Mouse (Mus musculus): ENCODE data around the gene Avpr1b.

Avpr1b gene

GRCm38 (mm10) chr1:131598905-131599304, at the start of gene Avpr1b:
Gene Avpr1b (plus strand): TSS chr1:131599239.
- no peak for DNase-seq

- DNase-seq, result no peak
Observed at GRCm38 (mm10) chr1:131551956-131552355, 47.1 kb upstream of the Avpr1b start.

DNA sequence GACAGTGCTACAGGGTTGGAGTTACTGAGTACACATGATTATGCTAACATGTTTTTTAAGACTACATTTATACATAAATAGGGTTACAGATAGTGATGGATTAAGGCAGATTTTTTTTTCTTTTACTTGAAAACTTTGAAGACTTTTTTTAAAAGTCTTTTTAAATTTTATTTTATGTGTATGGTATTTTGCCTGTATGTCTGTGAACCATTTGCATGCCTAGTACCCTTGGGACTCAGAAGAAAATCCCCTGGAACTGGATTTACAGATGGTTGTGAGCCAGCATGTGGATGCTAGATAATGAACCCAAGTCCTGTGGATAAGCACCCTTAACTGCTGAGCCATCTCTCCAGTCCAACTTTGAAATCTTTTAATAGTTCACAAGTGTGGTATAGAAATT, 45.6 kb upstream of the Avpr1b start:
- DNase-seq, result no peak

- peak; percentile 83 for DNase-seq
Observed at GRCm38 (mm10) chr1:131555042-131555812, 43.8 kb upstream of the Avpr1b start.

DNA sequence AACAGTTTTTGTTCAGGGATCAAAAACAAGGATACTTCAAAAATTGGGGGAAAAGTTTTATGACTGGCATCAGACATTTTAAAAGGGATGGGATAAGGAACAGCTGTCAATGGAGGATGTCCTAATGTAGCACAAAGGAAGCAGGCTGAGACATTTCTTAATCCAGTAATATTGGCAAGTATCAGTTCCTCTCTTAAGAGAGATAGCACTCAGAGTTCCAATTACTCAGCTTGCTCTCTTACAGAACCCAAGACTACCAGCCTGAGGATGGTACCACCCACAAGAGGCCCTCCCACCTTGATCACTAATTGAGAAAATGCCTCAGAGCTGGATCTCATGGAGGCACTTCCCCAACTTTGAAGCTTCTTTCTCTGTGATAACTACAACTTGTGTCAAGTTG, 38.5 kb upstream of the Avpr1b start:
- no peak for DNase-seq

DNA sequence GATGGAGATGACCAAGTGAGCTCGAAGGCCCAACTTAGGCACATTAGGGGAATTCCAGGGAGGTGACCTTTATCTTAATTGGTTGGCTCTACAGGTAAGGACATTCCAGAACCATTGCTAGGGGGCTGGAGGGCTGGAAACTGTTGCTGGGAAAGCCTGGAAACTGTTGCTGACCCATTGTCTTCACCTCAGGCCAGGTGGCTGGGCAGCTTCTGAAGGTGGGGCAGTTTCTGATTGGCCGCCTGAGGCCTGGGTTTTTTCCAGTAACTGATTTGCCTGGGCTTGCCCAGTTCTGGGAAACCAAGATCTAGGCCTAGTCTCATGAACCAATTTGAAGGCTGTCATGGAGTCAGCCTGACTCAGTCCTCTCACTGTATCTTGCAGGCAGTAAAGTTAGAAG, 37.0 kb upstream of the Avpr1b start:
- DNase-seq, result no peak

DNA sequence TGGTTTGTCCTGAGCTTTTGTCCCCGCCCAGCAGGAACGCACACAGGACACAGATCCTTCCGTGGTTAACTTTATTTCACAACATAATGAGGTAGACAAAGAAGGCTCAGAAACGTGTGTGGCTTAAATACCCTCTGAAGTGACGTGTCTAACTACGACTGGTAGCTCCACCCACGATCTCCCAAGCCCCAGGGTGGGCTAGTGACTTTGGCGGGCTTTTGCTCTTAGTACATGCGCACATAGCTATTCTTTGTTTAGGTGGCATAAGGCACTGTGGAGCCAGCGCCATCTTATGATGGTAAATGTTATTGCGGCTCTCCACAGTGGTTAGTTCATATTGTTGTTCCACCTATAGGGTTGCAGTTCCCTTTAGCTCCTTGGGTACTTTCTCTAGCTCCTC, 33.0 kb upstream of the Avpr1b start:
- DNase-seq, result peak; percentile 73

DNA sequence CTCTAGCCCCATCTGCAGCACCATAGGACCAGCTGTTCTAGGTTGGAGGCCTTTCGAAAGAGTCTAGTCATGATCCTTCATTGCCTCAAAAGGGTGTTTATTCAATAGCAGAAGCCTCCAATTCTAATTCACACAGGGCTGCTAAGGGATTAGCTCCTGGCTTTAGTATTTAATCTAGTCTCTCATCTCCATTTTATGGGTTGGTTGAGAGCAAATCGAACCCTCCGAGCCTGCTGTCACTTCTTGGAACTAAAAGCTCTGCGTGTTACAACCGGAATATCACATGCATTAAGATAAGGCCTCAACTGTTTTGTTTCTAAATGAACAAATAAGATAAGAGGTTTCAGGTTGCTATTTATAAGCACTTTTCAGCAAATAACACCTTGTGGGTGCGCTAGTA, 29.3 kb upstream of the Avpr1b start:
- no peak for DNase-seq

DNA sequence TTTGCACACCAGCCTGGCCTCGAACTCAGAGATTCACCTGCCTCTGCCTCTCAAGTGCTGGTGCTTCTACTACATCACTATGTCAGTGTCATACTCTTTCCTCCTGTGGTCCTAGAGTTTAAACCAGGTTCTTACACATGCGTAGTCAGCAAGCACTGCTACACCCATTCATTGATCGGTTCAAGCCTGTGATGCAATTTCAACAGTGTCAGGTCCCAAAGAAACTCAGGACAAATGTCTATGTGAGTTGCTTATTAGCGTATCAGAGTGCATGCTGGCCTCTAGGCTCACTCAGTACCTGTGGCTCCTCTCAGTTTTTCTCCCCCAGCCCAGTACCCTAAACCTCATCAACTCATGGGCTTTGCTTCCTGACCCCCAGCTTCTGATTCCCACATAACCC, 28.6 kb upstream of the Avpr1b start:
- no peak for DNase-seq

DNA sequence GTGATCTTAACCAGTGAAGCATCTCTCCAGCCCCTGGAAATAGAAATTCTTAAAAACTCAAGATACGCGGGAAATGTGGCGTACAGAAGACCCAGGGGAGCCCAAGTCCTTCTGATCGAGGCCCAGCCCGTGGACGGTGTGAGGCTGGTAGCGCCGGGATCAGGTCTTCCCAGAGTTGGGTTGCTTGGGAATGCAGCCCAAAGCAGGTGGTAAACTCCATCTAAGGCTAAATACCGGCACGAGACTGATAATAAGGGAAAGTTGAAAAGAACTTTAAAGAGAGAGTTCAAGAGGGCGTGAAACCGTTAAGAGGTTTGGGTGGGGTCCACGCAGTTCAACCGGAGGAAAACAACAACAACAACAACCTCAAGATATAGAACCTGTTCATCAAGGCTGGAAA, 25.3 kb upstream of the Avpr1b start:
- DNase-seq, result peak; percentile 16

DNA sequence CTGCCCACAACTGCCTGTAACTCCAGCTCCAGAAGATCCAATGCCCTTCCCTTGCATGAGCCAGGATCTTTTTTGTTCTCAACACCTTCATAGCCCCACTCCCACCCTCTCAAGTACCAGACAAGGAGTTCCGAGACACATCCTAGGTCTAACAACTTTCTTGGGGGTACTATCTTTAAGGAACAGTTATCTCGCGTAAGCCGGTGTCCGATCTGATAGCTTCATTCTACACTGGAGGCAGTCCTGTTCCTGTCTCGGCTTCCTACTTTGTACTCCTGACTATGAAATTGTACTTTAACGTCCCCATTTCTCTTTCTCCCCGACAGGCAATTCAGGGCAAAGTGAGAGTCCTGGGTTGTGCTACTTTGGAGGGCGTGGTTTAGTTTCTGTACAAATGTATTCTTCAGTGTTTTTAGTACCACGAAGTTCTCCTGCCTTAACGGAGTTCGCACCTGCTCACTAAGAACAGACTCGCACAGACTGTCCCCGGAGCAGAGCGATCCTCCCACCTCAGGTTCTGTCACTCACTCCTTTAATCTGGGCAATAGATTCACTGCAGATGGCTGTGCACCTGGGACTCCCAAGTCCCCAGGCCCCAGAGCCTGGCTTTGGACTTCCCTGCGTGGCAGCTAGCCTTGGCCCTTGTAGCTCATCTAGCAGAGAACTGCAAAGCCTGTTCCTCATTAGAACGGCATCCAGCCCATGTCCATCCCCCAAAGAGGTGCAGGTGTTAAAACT, 19.9 kb upstream of the Avpr1b start:
- DNase-seq, result peak; percentile 25

DNA sequence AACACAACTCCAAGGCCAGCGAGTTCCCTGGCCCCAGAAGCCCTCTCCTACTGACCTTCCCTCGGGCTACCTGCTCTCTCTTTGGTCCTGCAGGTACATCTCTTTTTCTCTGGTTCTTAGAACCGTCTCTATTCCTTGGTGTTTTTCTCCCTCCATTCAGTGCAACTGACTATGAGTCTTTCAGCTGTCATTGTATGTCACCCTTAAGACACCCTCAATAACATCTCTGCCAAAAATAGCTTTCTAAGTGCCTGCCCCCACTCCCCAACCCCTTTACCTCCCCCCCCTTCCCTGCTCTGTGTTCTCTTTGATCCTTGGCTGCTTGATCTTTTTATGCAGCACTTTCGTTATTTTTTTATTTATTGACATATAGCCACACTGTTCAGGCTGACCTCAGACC, 18.6 kb upstream of the Avpr1b start:
- no peak for DNase-seq

GRCm38 (mm10) chr1:131583598-131583997, 15.4 kb upstream of the Avpr1b start:
- no peak for DNase-seq

GRCm38 (mm10) chr1:131586836-131587235, 12.2 kb upstream of the Avpr1b start:
- no peak for DNase-seq

DNA sequence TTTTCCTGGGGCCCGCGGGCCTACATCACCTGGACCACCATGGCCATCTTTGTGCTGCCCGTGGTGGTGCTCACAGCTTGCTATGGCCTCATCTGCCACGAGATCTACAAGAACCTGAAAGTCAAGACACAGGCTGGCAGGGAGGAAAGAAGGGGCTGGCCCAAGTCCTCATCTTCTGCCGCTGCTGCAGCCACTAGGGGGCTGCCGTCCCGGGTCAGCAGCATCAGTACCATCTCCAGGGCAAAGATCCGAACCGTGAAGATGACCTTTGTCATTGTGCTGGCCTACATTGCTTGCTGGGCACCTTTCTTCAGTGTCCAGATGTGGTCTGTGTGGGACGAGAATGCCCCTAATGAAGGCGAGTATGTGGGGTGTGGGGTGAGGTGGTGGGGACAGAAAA, 1.3 kb downstream of the Avpr1b start:
- peak; percentile 24 for DNase-seq

- no peak for DNase-seq
Observed at GRCm38 (mm10) chr1:131606719-131607118, 7.7 kb downstream of the Avpr1b start.

DNA sequence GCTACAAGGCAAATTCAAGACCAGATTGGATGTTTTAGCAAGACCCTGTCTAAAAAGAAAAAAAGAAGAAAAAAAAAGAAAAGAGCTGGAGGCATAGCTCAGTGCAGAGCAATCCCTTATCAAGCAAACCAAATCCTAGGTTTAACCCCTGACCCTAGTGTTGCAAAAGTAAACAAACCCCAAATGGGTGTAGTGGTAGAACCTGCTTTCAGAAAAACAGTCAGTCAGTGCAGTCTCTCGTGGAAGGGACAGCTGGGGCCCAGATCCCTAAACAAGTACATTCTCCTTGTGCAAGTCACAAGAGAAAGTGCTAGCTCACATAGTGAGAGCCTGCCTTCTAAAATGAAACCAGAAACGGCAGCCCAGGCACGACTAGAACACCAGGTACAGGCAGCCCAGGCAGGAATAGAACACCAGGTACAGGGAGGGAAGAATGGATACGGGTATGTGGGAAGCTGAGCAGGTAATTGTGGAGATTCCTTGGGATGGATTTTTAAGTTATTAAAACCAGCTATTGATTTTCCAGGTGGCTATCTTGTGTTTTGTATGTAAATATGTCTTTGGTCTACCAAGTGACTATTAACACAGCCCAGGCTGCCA, 13.6 kb downstream of the Avpr1b start:
- DNase-seq, result peak; percentile 21

- DNase-seq, result peak; percentile 88
Observed at GRCm38 (mm10) chr1:131613361-131614133, 14.5 kb downstream of the Avpr1b start.

DNA sequence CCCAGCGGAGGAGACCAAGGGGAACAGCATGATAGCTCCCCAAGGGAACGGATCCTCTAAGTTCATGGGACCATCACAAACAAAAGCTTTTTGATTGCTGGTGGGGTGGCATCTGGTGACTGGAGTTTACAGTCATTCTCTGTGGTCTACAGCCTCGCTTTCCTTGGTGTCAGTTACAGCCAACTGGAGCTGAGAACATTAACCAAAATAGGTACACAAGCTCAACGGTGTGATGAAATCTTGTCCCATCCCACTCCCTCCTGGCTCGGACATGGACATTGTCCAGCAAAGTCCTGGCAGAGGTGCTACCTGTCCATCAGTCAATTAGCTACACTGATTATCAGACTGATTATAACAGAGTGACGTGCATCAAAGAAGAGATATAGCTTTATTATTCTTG, 15.6 kb downstream of the Avpr1b start:
- no peak for DNase-seq

GRCm38 (mm10) chr1:131616131-131616530, 17.1 kb downstream of the Avpr1b start:
- DNase-seq, result no peak

DNA sequence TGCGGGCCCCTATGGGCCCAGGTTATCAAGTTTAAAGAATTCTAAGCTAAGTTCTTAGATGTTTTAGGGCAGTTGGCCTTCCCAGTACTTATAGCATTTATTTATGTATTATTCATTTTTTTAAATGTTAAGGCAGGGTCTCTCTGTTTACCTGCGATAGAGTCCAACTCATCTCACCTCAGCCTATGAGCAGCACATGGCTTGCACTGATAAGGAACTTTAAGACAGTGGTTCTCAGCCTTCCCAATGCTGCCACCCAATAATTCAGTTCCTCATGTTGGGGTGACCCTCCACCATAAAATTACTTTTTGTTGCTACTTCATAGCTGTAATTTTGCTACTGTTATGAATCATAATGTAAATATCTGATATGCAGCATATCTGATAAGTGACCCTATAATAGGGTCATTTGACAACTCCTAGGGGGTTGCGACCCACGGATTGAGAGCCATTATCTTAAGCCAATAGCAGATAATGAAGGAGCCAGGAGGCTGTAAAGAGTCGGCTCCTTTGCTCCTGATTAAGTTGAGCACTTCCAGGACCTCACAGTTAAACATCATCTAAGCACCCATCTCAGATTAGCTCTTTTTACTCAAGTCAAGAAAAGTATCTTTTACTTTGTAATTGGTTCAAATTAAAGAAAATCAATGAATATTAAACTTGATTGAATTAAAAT, 17.6 kb downstream of the Avpr1b start:
- DNase-seq, result no peak

DNA sequence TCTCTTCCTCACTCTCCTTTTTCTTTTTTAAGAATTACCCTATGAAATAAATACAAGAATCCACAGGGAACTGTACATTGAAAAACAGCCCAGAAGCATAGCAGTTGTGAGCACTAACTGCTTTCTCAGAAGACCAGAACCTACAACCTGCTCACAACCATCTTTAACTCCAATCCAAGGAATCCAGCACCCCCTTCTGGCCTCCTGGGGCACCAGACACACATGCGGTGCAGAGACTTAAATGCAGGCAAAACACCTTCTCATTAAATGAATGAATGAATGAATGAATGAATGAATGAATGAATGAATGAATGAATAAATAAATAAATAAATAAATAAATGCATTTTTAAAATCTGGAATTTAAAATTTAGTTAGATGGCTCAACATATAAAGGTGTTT, 19.5 kb downstream of the Avpr1b start:
- peak; percentile 24 for DNase-seq

DNA sequence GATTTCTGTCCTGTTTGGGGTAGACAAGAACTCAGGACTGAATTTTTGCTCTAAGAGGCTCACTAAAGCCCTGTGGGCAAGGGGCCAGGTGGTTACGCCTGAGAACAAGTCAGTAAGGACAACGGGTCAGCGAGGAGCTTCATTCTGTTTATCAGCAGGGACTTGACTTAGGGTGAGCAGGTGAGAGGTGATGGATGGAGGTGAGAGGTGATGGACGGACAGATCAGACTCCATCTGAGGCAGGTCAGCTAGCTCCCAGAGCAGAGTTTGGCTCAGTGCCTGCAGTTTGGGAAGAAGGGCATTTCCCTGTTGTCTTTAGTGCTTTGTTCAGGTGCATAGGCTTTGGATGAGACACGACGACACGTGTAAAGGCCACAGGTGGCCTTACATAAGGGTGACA, 20.3 kb downstream of the Avpr1b start:
- DNase-seq, result no peak

Data from thymus, postnatal 14 days (tissue).